Mouse (Mus musculus): ENCODE data around the gene Ybey. TPM values are rescaled to one million over a fixed set of nuclear protein-coding genes. Genes with fewer than 3 reads are reported as not detected.
A peak's percentile ranks its signal among the peaks of the same experiment; 100 is the strongest.

Ybey gene
- total RNA-seq (2014; rRNA removed) = 2.9 and 3.0 TPM in 2 replicates
- polyA plus RNA-seq (2012; rRNA removed) = 2.1 and 2.6 TPM in 2 replicates

- Histone ChIP-seq H3K9ac (ENCODE audit: low read depth, low read length) (peak within 1 kb of the TSS; percentile 81), H3K27ac (replicated peaks; ENCODE audit: insufficient read depth, low read depth, low read length) (peak within 1 kb of the TSS; percentile 71), H3K36me3 (ENCODE audit: control insufficient read depth, insufficient read depth, low read length) (peaks cover 7% of the 10 kb centered on the region), H3K27me3 (ENCODE audit: control insufficient read depth, insufficient read depth, low read length) (no peaks in the 10 kb centered on the region), H3K4me1 (ENCODE audit: control insufficient read depth, insufficient read depth, low read length) (peaks cover 2% of the 10 kb centered on the region), H3K4me3 (ENCODE audit: insufficient read depth, low read depth, low read length) (peak within 1 kb of the TSS; percentile 70), H3K79me2 (ENCODE audit: control insufficient read depth, insufficient read depth, low read length) (peaks cover 13% of the 10 kb centered on the region)
- peak; percentile 42; the same call in 1 of the 2 replicates for TF ChIP-seq POLR2A (IDR thresholded peaks at IDR 0.05; ENCODE audit: extremely low read depth, insufficient read depth, low read length)
- TF ChIP-seq CTCF (IDR thresholded peaks at IDR 0.05; ENCODE audit: low read depth, low read length) = peak; percentile 45
- DNase-seq (ENCODE audit: extremely low read depth, low read depth, low spot score) = peak; percentile 83
- 1% methylated on average over 55 of the region's 55 CpGs for WGBS
Measured at GRCm38 (mm10) chr10:76468203-76469162, at the start of gene Ybey, which contains the start of gene Mcm3ap. Gene Ybey, minus strand, starts transcription at chr10:76469114. Gene Mcm3ap, plus strand, starts transcription at chr10:76468927.

GRCm38 (mm10) chr10:76512965-76513583, 44.2 kb upstream of the Ybey start:
- TF ChIP-seq CTCF (IDR thresholded peaks at IDR 0.05; ENCODE audit: low read depth, low read length) = peak; percentile 92
- TF ChIP-seq POLR2A (IDR thresholded peaks at IDR 0.05; ENCODE audit: extremely low read depth, insufficient read depth, low read length) = no peak
- Histone ChIP-seq H3K27me3 (ENCODE audit: control insufficient read depth, insufficient read depth, low read length) (no peaks in the 10 kb centered on the region), H3K79me2 (ENCODE audit: control insufficient read depth, insufficient read depth, low read length) (no peaks in the 10 kb centered on the region), H3K36me3 (ENCODE audit: control insufficient read depth, insufficient read depth, low read length) (peaks cover 17% of the 10 kb centered on the region), H3K4me1 (ENCODE audit: control insufficient read depth, insufficient read depth, low read length) (no peaks in the 10 kb centered on the region), H3K27ac (replicated peaks; ENCODE audit: insufficient read depth, low read depth, low read length) (no peak overlapping the region), H3K4me3 (ENCODE audit: insufficient read depth, low read depth, low read length) (no peak overlapping the region), H3K9ac (ENCODE audit: low read depth, low read length) (no peak overlapping the region)
- WGBS = 71% methylated on average over 5 of the region's 5 CpGs
- peak; percentile 37 for DNase-seq (ENCODE audit: extremely low read depth, low read depth, low spot score)

DNA sequence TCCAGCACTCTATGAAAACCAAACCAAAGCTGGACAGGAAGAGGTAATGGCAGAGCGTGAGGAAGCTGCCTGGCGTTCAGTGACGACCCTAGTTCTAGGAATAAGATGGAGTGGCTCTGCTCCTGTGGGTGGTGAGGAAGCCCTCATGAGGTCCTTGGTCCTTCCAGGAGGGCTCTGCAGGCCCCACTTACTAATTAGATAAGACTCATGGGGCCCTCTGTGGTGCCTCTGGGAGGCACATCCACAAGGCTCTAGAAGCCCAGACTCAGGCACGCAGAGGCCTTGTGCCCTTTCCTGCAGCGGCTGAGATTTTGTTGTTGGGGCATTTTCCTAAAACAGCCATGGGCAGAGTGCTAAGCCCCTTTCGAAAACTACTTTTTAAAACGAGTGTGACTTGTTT, 37.0 kb upstream of the Ybey start:
- TF ChIP-seq POLR2A (IDR thresholded peaks at IDR 0.05; ENCODE audit: extremely low read depth, insufficient read depth, low read length) = no peak
- no peak for TF ChIP-seq CTCF (IDR thresholded peaks at IDR 0.05; ENCODE audit: low read depth, low read length)
- WGBS = 90% methylated on average over 7 of the region's 7 CpGs
- peaks cover 5% of the 10 kb centered on the region; the same call in 1 of the 2 replicates for H3K4me1 ChIP-seq (ENCODE audit: control insufficient read depth, insufficient read depth, low read length)
- no peak overlapping the region for H3K9ac ChIP-seq (ENCODE audit: low read depth, low read length)
- DNase-seq (ENCODE audit: extremely low read depth, low read depth, low spot score) = no peak
- no peaks in the 10 kb centered on the region for H3K79me2 ChIP-seq (ENCODE audit: control insufficient read depth, insufficient read depth, low read length)
- peaks cover 42% of the 10 kb centered on the region for H3K36me3 ChIP-seq (ENCODE audit: control insufficient read depth, insufficient read depth, low read length)
- no peaks in the 10 kb centered on the region for H3K27me3 ChIP-seq (ENCODE audit: control insufficient read depth, insufficient read depth, low read length)
- no peak overlapping the region for H3K4me3 ChIP-seq (ENCODE audit: insufficient read depth, low read depth, low read length)
- H3K27ac ChIP-seq (replicated peaks; ENCODE audit: insufficient read depth, low read depth, low read length) = no peak overlapping the region

DNA sequence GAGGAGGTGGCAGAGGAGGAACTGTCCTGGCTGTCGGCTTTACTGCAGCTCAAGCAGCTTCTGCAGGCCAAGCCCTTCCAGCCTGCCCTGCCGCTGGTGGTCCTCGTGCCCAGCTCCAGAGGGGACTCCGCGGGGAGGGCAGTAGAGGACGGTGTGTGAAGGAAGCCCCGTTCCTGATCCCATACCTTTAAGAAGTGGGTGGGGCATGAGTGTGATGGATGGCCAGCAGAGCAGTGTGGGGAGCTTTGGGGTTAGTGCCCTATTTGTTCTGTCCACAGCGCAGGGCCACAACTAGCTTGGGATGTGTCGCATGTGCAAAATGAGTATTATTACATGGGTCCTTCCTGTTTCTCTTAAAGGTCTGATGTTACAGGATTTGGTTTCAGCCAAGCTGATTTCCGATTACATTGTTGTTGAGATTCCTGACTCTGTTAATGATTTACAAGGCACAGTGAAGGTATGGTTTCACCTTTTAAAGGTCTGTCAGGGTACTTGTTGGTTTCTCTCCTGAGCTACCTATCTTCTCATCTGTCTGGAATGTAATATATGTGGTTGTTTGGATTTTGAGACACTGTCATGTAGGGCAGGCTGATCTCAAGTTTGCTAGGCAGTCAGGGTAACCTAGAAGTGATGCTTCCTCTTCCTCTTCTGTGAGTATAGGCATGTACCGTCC, 35.5 kb upstream of the Ybey start:
- no peak overlapping the region for H3K9ac ChIP-seq (ENCODE audit: low read depth, low read length)
- peaks cover 49% of the 10 kb centered on the region for H3K36me3 ChIP-seq (ENCODE audit: control insufficient read depth, insufficient read depth, low read length)
- H3K4me3 ChIP-seq (ENCODE audit: insufficient read depth, low read depth, low read length) = no peak overlapping the region
- H3K4me1 ChIP-seq (ENCODE audit: control insufficient read depth, insufficient read depth, low read length) = peaks cover 5% of the 10 kb centered on the region; the same call in 1 of the 2 replicates
- no peak overlapping the region for H3K27ac ChIP-seq (replicated peaks; ENCODE audit: insufficient read depth, low read depth, low read length)
- DNase-seq (ENCODE audit: extremely low read depth, low read depth, low spot score) = no peak
- no peaks in the 10 kb centered on the region for H3K79me2 ChIP-seq (ENCODE audit: control insufficient read depth, insufficient read depth, low read length)
- no peaks in the 10 kb centered on the region for H3K27me3 ChIP-seq (ENCODE audit: control insufficient read depth, insufficient read depth, low read length)
- WGBS = 71% methylated on average over 11 of the region's 11 CpGs
- TF ChIP-seq POLR2A (IDR thresholded peaks at IDR 0.05; ENCODE audit: extremely low read depth, insufficient read depth, low read length) = no peak
- TF ChIP-seq CTCF (IDR thresholded peaks at IDR 0.05; ENCODE audit: low read depth, low read length) = no peak

DNA sequence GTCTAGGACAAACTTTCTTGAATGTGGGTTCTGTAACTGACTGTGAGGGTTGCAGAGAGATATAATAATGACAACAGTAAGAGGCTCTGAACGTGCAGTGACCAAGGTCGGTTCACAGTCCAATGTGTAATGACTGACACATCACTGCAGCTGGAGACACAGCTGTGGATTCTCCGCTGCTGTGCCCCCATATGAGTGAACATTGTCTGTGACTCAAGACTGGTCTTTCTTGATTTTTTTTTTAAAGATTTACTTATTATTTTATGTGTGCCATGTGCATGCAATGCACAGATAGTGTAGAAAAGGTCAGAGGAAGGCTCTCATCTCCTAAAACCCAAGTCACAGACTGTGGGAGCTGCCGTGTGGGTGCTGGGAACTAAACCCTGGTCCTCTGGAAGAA, 28.6 kb upstream of the Ybey start:
- 90% methylated on average over 4 of the region's 4 CpGs for WGBS
- peaks cover 55% of the 10 kb centered on the region for H3K36me3 ChIP-seq (ENCODE audit: control insufficient read depth, insufficient read depth, low read length)

More for the DNA sequence above, 28.6 kb upstream of the Ybey start:
- H3K27ac ChIP-seq (replicated peaks; ENCODE audit: insufficient read depth, low read depth, low read length) = no peak overlapping the region
- H3K4me3 ChIP-seq (ENCODE audit: insufficient read depth, low read depth, low read length) = no peak overlapping the region
- no peak overlapping the region for H3K9ac ChIP-seq (ENCODE audit: low read depth, low read length)
- no peaks in the 10 kb centered on the region for H3K79me2 ChIP-seq (ENCODE audit: control insufficient read depth, insufficient read depth, low read length)
- H3K27me3 ChIP-seq (ENCODE audit: control insufficient read depth, insufficient read depth, low read length) = no peaks in the 10 kb centered on the region
- TF ChIP-seq POLR2A (IDR thresholded peaks at IDR 0.05; ENCODE audit: extremely low read depth, insufficient read depth, low read length) (no peak), CTCF (IDR thresholded peaks at IDR 0.05; ENCODE audit: low read depth, low read length) (no peak)
- no peak for DNase-seq (ENCODE audit: extremely low read depth, low read depth, low spot score)
- peaks cover 5% of the 10 kb centered on the region; the same call in 1 of the 2 replicates for H3K4me1 ChIP-seq (ENCODE audit: control insufficient read depth, insufficient read depth, low read length)

All from liver, adult 2 months (tissue).